Mouse (Mus musculus): Measurements from ENCODE around the gene Lingo3.

DNA sequence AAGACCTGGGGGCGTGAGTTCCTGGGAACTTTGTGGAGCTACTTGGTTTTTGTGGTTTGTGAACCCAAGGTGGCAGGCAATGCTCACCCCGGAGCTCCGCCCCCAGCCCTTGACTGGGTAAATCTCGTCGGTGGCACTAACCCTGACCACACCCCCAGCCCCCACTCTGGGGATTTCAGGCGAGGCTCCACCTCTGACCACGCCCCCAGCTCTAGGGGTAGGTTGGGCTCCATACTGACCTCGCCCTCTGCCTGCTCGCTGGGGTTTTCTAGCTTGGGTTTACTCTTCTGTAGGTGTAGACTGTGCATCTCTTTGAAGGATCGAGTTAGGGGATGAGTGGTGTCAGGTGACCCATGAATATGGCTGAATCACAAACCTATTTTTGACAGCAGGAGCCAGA lies 4.7 kb upstream of the Lingo3 start:
- TF ChIP-seq CTCF (IDR thresholded peaks at IDR 0.05; ENCODE audit: insufficient read depth, low read length) (no peak), POLR2A (IDR thresholded peaks at IDR 0.05; ENCODE audit: borderline replicate concordance, extremely low read depth, low read depth, low read length) (no peak)
